Mouse (Mus musculus) G1E-ER4 (cell line): ENCODE measurements around the gene Usp35. TPM values are rescaled to one million over a fixed set of nuclear protein-coding genes. Genes with fewer than 3 reads are reported as not detected.

Source experiments
- GATA1 ChIP-seq: IDR thresholded peaks from one replicate; pipeline ENCODE4 v1.8.0; 2012; ENCODE audit warnings: low read length, inconsistent platforms
- polyA plus RNA-seq: library from polyadenylated mRNA; stranded (reverse); fragments of >175 nt; gene quantifications from 2 replicates; pipeline ENCODE4 v1.2.3, GENCODE M21; 2012

Usp35 gene
- 0.13 and 0.21 TPM in 2 replicates for polyA plus RNA-seq

DNA sequence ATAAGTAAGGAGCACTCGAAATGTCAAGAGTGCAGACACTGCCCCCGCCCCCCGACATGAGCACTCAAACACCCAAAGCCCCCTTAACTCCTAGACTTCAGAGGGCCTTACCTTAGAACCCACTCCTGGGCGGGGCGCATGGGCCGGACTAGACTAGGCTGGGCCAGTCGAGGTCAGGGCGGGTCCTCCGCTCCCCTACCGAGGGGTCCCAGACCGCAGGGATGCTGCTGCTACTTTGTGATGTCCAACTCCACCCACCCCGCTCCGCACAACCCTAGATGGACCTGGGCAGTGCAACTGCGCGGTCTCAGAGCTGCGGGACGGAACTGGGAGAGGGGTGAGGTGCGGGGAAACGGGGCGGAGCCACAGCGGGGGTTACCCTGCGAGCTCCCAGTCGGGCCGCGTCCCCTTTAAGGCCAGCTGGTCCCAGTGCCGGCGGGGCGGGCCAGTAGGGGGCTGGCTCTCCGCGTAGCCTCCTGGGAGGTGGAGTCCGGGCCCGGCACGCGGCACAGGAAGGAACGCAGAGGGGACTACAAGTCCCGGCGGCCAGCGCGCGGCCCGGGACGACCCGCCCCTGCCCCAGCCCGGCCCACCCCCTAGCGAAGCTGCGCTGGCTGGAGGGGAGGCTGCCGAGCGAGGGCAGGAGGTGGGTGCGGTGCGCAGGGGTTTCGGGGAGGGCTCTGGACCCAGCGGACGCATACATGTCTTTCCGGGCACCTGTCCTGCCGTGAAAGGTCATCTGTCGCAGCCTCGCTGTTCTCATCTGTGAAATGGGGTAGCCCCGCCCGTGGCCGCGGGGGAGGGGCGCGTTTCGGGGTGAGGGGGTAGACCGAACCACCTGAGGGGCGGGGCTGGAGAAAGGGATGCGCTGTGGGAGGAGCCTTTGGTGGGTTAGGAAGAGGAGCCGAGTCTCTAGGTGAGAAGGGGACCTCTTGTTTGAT lies at the start of gene Usp35, which contains the start of gene Kctd21:
Gene Usp35, minus strand, starts transcription at position 295 of the 941 bp plus-strand sequence.
Gene Kctd21, plus strand, starts transcription at position 602 of the 941 bp plus-strand sequence.
- no peak for TF ChIP-seq GATA1

DNA sequence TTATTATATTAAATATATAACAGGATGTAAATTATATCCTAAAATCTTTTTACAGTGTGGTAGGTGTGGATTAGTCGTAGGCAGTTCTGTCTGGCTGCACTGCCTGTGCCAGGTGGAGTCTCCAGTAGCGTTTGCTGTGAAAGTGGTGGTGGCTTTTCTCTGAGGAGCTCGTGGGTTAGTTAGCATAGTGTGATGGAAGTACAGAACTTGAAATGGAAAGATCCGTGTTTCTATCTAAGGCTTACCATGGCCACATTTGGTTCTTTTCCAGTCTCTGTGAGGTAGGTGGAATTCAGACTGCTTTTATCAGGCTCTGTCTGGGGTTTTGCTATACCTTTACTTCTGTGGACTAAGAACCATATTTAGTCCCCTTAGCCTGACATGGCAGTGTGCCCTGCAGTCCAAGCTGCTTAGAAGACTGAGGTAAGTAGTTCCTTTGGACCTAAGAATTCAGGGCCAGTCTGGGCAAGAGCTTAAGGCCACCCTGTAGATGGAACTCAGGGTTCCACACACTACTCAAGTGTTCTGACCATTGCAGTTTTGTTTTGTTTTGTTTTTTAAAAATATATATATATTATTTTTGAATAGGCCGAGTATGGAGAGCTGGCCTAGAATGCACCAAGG lies 48.8 kb upstream of the Usp35 start:
- no peak for TF ChIP-seq GATA1

- no peak for TF ChIP-seq GATA1
These were observed 47.5 kb upstream of the Usp35 start for GRCm38 (mm10) chr7:97379304-97379703.

GRCm38 (mm10) chr7:97375906-97376305 lies 44.1 kb upstream of the Usp35 start:
- no peak for TF ChIP-seq GATA1

DNA sequence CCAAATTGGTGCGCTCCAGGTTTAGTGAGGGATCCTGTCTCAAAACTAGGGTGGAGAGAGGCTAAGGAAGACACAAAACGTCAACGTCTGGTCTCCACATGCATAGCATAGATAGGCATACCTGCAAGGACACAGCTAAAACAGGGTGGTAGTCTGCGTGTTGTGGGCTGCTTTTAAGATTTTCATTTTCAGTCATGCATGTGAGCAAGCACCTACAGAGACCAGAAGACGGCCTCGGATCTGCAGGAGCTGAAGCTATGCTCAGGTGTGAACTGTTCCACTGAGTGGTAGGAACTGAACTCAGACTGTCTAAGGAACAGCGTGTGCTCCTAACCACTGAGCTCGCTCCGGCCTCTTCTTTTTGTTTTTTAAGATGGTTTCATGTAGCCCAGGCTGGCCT lies 43.3 kb upstream of the Usp35 start:
- TF ChIP-seq GATA1: no peak

GRCm38 (mm10) chr7:97365887-97366286 lies 34.1 kb upstream of the Usp35 start:
- no peak for TF ChIP-seq GATA1

GRCm38 (mm10) chr7:97361467-97361866 lies 29.6 kb upstream of the Usp35 start:
- TF ChIP-seq GATA1: no peak

- TF ChIP-seq GATA1: no peak
These were observed 29.1 kb upstream of the Usp35 start for GRCm38 (mm10) chr7:97360955-97361354.

DNA sequence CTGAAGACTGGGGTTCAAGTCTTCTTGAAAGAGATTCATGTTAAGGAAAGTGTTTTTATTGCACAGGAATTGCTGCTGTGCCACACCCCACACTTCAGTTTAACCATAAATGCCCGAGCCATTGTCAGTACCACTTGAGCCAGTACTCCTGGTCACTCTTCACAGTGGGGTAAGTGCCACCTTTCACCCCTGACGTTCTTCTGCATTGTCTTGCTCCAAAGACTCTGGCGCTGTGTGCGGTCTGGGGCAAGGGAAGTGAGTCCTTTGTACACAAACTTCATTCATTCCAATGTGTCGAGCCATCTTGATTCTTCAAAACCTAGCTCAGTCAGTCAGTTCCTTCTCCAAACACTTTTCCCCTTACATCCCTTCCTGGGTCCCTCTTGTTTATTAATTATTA lies 28.3 kb upstream of the Usp35 start:
- TF ChIP-seq GATA1: no peak

DNA sequence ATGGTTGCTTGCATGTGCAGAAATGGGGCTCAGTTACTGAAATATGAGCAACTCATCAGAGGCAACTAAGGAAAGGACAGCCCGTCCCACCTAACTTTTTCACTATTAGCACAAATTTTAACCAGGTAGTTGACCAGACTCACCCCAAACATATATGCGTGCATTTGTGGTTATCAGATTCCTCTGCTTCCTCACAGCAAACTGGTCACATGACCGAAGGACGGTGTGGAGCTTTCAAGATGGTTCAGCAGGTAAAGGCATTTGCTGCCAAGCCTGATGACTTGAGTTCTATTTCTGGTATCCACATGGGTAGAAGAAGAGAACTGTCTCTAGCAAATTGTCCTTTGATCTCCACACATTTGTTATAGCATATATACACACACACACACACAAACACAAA lies 26.5 kb upstream of the Usp35 start:
- no peak for TF ChIP-seq GATA1

GRCm38 (mm10) chr7:97357840-97358239 lies 26.0 kb upstream of the Usp35 start:
- TF ChIP-seq GATA1: no peak

DNA sequence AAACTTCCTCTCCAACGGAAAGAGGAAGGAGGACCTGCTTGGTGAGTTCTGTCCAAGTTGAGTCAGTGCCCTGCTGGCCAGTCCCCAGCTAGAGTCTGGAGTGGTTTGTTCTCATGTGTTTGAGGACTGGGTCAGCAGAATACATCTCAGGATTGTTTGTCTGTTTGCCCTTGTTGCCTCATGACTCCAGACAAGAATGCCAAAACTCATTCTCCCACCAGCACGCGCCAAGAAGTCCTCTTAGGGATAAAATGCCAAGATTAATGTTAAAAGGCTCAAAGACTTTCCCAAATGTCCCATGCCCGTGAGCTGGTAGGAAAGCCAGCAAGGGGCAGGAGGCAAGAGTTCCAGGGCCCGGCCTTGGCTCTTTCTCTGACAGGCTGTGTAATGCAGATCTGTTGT lies 25.1 kb upstream of the Usp35 start:
- TF ChIP-seq GATA1: no peak

GRCm38 (mm10) chr7:97356253-97356652 lies 24.4 kb upstream of the Usp35 start:
- no peak for TF ChIP-seq GATA1

DNA sequence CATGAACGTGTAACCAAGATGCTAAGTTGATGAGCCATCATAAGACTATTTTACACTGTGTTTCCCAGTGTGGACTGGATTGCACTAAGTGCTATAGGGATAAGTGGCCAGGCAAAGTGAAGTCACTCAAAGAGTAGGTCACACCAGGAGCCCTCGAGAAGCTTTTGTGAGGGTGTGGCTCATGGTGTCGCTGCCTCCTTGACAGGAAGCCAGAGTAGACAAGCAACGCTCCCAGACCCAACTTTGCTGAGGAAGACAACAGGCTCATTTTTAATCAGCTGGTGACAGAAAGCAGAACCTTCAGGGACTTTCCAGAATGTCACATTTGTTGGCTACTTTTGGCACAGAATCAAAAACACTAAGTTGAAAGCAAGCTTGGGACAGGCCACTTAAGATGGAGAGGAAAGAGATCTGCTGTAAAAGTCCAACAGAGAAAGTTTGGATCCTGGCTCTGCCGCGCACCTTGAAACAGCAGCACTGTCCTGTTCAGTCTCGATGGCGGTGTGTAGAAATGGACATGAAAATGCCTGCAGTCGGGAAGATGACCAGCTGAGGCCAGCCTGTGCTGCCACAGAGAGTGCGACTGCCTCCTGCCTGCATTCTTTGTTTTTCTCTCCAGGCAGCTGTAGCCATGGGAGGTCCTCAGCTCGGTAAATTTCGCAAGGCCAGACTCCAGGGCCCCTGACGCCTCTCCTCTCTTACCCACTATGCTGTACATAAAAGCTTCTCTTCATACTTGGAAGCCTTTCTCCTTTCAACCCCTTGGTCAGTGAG lies 23.4 kb upstream of the Usp35 start:
- TF ChIP-seq GATA1: no peak

- no peak for TF ChIP-seq GATA1
These were observed 21.5 kb upstream of the Usp35 start for GRCm38 (mm10) chr7:97353356-97353755.
